Mouse (Mus musculus) liver, embryonic 14.5 days (tissue): ENCODE data around the gene Rnf144b.

Experiments
- CTCF ChIP-seq: IDR thresholded peaks from 2 replicates; pipeline ENCODE4 v1.5.1; 2016; ENCODE audit warnings: antibody characterized with exemption, low read depth, control low read depth
- EP300 ChIP-seq: IDR thresholded peaks from 2 replicates; pipeline ENCODE4 v1.6.1; 2016; ENCODE audit warnings: antibody characterized with exemption, low read depth

DNA sequence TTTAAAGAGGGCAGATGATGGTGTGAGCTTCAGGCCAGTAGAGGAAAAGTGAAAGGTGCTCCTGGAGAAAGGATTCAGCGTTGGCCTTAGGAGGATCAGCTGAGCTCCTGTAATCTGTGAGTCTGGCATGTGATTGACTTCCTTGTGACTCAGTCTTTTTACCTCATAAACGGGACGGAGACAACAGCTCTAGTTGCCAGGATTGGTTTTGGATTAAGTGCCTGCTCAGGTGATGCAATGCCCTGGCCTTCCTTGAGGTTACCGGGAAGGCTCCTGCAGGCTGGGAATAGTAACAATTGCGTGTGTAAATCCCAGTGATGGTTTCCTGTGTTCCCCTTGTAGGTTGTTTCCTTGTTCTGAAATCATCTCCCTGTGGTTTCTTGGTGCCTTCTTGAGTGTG, 39.5 kb downstream of the Rnf144b start:
- TF ChIP-seq EP300 (no peak), CTCF (no peak)
